Mouse (Mus musculus): ENCODE measurements around the gene App. TPM values are rescaled to one million over a fixed set of nuclear protein-coding genes. Genes with fewer than 3 reads are reported as not detected.

Gene App
- total RNA-seq, 2 experiments from 2014 or later: 290 to 292 TPM

GRCm38 (mm10) chr16:85118916-85119315 lies 54.6 kb downstream of the App start:
- no peak for DNase-seq

GRCm38 (mm10) chr16:85117541-85117940 lies 56.0 kb downstream of the App start:
- no peak for DNase-seq

DNA sequence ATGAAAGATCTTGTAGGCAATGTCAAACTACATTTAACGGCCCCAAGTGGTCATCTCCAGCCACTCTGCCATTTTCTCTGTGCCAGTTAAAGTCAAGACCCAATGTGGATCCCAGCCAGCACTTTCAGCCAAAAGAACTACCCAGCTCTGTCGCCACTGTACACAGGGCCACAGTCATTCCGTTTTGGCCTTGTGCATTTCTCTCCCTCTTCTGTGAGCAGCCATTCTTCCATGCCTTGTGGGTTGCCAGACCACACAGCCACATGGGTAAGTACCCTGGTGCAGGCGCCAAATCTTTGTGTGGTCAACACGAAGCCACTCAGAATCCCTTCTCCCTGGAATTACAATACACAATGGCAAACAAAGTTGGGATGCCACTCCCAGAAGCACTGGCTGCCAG lies 57.7 kb downstream of the App start:
- DNase-seq: peak; percentile 27

DNA sequence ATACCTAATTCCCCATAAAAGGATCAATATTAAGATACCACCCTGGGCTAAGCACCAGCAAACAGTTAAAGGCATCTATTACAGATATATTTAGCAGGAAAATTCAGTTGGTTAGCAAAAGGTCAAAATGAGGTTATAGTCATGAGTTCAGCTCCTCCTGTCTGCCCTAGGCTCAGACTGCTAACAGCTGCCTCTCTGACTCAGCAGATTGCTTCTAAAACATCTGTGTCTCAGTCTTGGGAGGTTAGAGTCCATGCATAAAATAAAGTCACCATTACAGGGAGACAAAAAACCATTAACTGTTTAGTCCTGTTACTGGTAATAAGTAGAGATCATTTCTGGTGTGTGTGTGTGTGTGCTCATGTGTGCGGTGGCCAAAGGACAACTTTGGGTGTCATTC lies 58.8 kb downstream of the App start:
- no peak for DNase-seq

GRCm38 (mm10) chr16:85113941-85114340 lies 59.6 kb downstream of the App start:
- DNase-seq: no peak

DNA sequence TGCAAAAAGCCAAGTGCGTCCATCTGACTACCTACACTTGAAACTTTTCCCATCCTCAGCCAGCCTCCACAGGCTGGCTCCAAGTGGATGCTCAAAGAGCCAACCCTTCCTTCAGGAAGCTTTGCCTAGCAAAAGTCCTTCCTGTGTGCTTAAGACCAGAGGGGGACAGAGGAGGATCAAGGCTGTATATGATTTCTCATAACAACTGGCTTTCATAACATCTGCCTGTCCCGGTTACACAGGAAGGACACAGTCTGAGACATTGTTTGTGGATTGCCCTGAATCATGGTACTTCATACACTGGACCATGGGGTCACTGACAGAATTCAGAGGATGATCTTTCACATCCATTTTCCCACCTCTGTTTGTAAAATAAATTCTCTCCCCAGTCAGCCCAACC lies 61.3 kb downstream of the App start:
- DNase-seq: no peak

GRCm38 (mm10) chr16:85110428-85110827 lies 63.1 kb downstream of the App start:
- DNase-seq: no peak

DNA sequence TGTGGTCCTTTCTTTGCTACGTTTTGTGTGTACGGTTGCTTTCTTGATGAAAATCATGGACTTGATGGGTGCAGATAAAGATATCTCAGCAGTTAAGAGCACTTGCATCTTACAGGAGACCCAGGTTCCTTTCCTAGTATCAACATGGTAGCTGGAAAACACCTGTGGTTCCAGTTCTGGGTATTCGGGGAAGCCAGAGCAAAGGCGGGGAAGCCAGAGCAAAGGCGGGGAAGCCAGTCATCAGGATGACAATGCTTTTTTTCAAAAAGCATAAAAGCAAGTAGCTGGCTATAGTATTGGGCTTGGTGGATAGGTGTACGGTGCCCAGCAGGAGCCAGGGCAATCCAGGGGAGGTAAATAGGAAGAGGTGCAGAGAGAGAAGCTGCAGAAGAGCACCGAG lies 65.1 kb downstream of the App start:
- no peak for DNase-seq

DNA sequence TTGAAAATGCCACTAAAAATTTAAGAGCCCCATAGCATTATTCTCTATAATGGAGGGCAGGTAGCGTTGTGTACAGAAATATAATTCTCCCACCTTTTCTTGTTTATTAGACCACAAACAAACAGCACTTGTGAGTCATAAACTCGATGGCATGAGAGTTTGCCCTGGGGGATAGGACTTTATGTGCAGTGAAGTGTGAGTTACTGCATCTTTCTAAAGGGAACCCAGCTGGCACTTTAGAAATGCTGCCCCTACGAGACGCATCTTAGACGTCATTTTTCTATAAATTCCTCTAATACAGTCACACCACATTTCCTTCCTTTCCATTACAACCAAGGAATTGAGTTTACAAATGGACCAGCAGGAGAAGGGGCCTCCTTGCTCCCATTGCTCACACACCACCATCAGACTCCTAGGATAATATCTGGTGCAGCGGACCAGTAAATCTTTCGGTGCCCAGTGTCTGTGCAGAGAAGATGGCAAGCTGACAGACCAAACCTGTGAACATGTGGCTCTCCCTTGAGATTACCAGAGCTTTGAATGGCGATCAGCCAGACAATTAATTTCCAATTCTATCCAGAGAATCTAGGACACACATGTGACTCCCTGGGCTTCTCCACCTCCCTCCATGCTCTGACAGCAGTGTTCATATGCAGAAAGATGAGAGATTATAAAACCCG lies 66.8 kb downstream of the App start:
- no peak for DNase-seq

- DNase-seq: no peak
Measured at GRCm38 (mm10) chr16:85105603-85106002, 68.0 kb downstream of the App start.

DNA sequence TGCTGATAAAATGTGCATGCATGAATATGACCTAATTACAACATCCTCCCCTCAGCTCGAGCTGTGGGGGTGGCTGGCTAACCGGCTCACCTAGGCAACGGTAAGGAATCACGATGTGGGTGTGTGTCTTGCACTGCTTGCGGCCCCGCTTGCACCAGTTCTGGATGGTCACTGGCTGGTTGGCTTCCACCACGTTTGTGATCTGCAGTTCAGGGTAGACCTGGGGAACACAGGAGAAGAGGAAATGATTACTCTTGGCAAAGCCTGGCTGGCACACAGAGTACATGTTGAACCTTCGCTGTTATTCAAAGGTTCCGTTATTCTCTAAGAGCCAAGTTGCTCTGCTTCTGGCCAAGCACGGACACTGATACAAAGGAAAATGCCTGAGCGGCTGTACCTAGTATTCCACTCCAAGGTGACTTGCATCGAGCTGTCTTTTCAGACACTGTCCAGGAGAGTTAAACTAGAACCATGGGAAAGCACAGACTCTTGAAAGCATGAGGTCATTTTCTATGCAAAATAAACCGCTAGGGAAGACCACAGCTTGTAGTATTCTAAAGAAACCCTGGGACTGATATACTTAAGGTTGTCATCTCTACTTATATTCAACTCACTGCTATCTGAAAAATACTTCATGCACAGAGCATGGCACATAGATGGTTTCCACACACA lies 70.3 kb downstream of the App start:
- DNase-seq: no peak

DNA sequence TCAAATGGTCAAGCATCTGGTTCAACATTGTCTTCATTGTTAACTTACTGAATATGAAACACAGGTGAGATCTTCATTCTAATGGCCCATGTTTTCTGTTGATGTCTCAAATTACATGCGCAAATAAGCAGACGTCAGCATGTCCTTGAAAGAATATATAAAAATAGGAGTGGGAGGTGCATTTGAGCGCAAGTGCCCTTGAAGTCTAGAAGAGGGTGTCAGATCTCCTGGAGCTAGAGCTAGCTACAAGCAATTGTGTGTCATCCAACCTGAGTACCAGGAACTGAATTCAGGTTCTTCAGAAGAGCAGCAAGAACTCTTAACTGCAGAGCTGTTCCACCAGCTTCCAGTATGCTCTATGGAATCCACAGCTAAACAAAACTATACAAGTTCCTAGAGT lies 72.0 kb downstream of the App start:
- DNase-seq: no peak

DNA sequence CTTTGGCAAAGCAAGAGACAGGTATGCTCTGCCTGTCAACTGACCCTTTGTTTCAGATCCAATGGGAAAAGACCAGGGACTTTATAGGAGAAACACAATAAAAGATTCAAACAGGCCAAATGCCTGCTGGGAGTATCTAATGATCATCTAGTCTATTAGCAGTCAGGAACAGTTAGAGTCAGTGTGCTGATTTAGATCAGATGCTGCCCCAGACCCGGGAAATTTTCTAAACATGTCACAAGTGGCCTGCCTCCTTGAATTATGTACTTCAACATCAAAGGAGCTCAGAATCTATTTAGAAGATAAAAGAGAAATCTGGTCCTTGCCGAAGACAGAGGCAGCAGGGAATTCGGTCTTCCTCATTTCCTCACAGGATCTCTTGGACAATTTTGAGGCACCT lies 72.8 kb downstream of the App start:
- no peak for DNase-seq

- no peak for DNase-seq
Measured at GRCm38 (mm10) chr16:85099487-85099886, 74.1 kb downstream of the App start.

DNA sequence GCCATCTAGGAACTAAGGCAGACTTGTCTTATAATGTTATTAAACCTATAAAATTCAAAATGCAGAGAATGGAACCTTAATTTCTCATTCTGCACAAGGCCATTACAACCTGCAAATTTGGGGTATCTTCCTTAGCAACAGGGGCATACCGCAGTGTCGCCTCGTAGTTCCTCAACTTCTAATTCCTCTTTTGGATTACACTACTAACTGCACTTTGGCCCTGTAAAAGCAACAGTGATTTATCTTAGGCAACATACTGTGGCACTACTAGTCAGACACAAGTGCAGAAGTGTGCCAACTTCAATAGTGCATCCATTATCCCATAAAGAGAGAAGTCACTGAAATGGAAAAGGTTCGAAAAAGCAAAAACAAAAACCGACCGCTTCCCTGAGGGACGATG lies 74.5 kb downstream of the App start:
- no peak for DNase-seq

DNA sequence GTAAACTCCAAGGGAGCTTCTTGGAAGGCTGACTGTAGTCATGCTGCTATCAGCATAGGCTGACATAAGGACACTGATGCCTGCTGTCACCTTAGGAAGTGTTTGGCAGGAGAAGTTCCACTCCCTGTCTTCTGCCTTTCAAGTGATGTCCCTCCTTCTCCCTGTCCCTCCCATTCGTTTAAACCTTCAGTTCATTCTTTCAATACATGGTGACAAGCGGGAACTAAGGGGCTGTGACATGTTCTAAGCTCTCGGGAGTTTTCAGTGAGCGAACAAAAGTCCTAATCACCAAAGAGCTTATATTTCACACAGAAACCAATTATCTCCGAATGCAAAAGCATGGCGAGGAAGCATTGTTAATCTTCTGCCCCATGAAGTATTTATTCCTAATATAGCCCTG lies 77.2 kb downstream of the App start:
- DNase-seq: no peak

- no peak for DNase-seq
Measured at GRCm38 (mm10) chr16:85095923-85096322, 77.6 kb downstream of the App start.

- no peak for DNase-seq
Measured at GRCm38 (mm10) chr16:85092644-85093091, 80.9 kb downstream of the App start.

- no peak for DNase-seq
Measured at GRCm38 (mm10) chr16:85092183-85092582, 81.4 kb downstream of the App start.

DNA sequence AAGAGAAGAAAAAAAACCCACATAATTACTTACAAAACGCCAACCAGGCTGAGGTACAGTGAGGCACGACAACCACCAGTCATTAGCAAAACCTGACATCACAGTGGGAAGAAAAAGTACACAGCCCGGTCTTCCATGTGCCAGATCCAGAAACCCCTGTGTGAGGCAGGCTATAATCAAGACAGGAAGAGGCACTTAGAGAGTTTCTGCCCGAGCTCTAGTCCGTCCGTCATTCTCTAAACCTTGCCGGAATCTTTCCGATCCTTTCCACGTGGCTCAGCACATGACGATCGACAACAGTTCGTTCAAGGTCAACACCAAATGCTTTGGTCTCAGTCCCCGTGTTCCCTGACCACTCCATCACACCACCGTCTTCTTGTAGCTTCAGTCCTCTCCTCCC lies 82.6 kb downstream of the App start:
- DNase-seq: no peak

DNA sequence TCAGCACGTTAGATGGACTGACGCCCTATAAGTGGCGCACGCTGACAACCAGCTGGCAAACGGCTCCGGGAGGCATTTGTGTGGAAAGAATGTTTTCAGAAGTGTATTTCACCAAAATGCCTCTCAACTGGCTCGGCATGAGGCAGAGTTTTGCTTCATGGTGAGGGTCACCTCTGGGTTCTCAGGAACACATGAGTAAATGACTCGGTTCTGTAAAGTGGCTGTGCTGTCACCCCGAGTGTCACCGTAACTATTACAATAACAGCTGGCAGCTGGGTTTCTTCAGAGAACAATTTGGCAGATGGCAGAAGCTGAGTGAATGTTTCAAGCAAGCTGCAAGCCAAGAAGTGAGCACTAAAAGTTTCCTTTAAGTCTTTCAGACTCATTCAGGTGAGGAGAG lies 85.4 kb downstream of the App start:
- no peak for DNase-seq

GRCm38 (mm10) chr16:85086303-85086702 lies 87.3 kb downstream of the App start:
- DNase-seq: peak; percentile 18

GRCm38 (mm10) chr16:85085902-85086301 lies 87.7 kb downstream of the App start:
- peak; percentile 41 for DNase-seq

DNA sequence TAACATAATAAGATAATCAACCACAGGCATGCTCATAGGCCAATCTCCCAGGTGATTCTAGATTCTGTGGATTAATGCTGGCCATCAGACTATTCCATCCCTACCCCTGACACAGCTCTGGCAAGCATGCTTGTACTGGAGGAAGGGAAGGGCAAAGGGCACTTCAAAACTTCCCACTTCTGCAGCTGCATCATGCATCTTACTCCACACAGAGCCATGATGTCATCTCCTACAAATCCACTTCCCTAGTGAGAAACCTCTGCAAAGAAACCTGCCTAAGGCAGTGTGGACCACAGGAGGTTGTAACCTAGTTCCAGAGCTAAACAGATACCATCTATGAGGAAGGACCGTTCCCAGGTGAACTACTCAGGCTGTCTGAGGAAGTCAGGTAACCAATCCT lies 89.4 kb downstream of the App start:
- DNase-seq: no peak

Data from adrenal gland, postnatal 10 days (tissue).